ENCODE assay signal across 8 mouse cellular contexts in genomic region chr7:122459203-122459965, GRCm38 (mm10).
DNase-seq lines count a peak whose midpoint lies in the region; ATAC-seq lines count a peak whose summit lies in the region.

No protein-coding gene starts in this region.

- H3K27me3 ChIP-seq in hindbrain, embryonic 15.5 days = no peaks in the 10 kb centered on the region

- no peaks in the 10 kb centered on the region for H3K4me1 ChIP-seq in hindbrain, embryonic 15.5 days (replicated peaks)

- H3K36me3 ChIP-seq in hindbrain, embryonic 15.5 days = no peaks in the 10 kb centered on the region

- no peak overlapping the region for H3K27ac ChIP-seq in hindbrain, embryonic 15.5 days (replicated peaks)

- no peak overlapping the region for H3K4me3 ChIP-seq in hindbrain, embryonic 15.5 days

- H3K9ac ChIP-seq in hindbrain, embryonic 15.5 days = no peak overlapping the region

- H3K9me3 ChIP-seq in hindbrain, embryonic 15.5 days = no peaks in the 10 kb centered on the region

- DNase-seq in NIH3T3 (ENCODE audit: low read depth) = peak; percentile 85
- DNase-seq in cerebellum, adult 8-10 months = peak; percentile 88
- DNase-seq in layer of hippocampus, postnatal 25 days (ENCODE audit: extremely low spot score in 1 of 2, low spot score in 1 of 2) = peak; percentile 79 to 98
- DNase-seq in lung, postnatal 36 days = peak; percentile 87
- DNase-seq in retina, postnatal 1 day = peak; percentile 87
- DNase-seq in thymus, postnatal 4 days = peak; percentile 93

- WGBS in hindbrain, embryonic 15.5 days = 76% methylated on average over 9 of the region's 9 CpGs

- no peak overlapping the region for H3K4me2 ChIP-seq in hindbrain, embryonic 15.5 days

- peak; percentile 78 for ATAC-seq in frontal cortex, adult (ENCODE audit: low TSS enrichment)
- ATAC-seq in hindbrain, embryonic 15.5 days (ENCODE audit: low FRiP score, low read depth) = peak; percentile 79
